Mouse (Mus musculus) ES-Bruce4 (cell line): ENCODE results near the gene Prkd2.

Experiments
- CTCF ChIP-seq: IDR thresholded peaks from one replicate; pipeline ENCODE4 v1.8.1; 2011; ENCODE audit warnings: low read depth, low read length
- POLR2A ChIP-seq: IDR thresholded peaks from one replicate; pipeline ENCODE4 v1.8.1; 2011; ENCODE audit warnings: low read length; ENCODE audit not compliant: insufficient read depth

GRCm38 (mm10) chr7:16885271-16885776 is 42.6 kb downstream of the Prkd2 start:
- TF ChIP-seq CTCF (no peak), POLR2A (peak; percentile 14)
